Mouse (Mus musculus): ENCODE data around the gene Hvcn1.

Gene Hvcn1

GRCm38 (mm10) chr5:122268858-122269604 is 62.4 kb downstream of the Hvcn1 start:
- DNase-seq (ENCODE audit: low spot score in 2 of 2) = no peak

- no peak for DNase-seq (ENCODE audit: low spot score in 2 of 2)
Measured at GRCm38 (mm10) chr5:122272821-122273220, 66.2 kb downstream of the Hvcn1 start.

- DNase-seq (ENCODE audit: low spot score in 2 of 2) = peak in 1 of 2 experiments; percentile 82
Measured at GRCm38 (mm10) chr5:122274785-122275184, 68.2 kb downstream of the Hvcn1 start.

GRCm38 (mm10) chr5:122278946-122279345 is 72.3 kb downstream of the Hvcn1 start:
- DNase-seq (ENCODE audit: low spot score in 2 of 2) = no peak

GRCm38 (mm10) chr5:122279799-122280421 is 73.3 kb downstream of the Hvcn1 start:
- no peak for DNase-seq (ENCODE audit: low spot score in 2 of 2)

- no peak for DNase-seq (ENCODE audit: low spot score in 2 of 2)
Measured at GRCm38 (mm10) chr5:122280422-122280826, 73.8 kb downstream of the Hvcn1 start.

GRCm38 (mm10) chr5:122280827-122281462 is 74.3 kb downstream of the Hvcn1 start:
- no peak for DNase-seq (ENCODE audit: low spot score in 2 of 2)

GRCm38 (mm10) chr5:122283828-122284182 is 77.2 kb downstream of the Hvcn1 start:
- no peak for DNase-seq (ENCODE audit: low spot score in 2 of 2)

- peak; percentile 85 to 97 for DNase-seq (ENCODE audit: low spot score in 2 of 2)
Measured at GRCm38 (mm10) chr5:122284183-122285028, 77.8 kb downstream of the Hvcn1 start, which contains the start of gene Pptc7. TSS of gene Pptc7 (plus strand) at chr5:122284365.

- peak in 1 of 2 experiments; percentile 62 for DNase-seq (ENCODE audit: low spot score in 2 of 2)
Measured at GRCm38 (mm10) chr5:122285029-122285766, 78.6 kb downstream of the Hvcn1 start.

- no peak for DNase-seq (ENCODE audit: low spot score in 2 of 2)
Measured at GRCm38 (mm10) chr5:122285767-122286150, 79.2 kb downstream of the Hvcn1 start.

- no peak for DNase-seq (ENCODE audit: low spot score in 2 of 2)
Measured at GRCm38 (mm10) chr5:122286191-122286590, 79.6 kb downstream of the Hvcn1 start.

- DNase-seq (ENCODE audit: low spot score in 2 of 2) = no peak
Measured at GRCm38 (mm10) chr5:122287026-122287425, 80.4 kb downstream of the Hvcn1 start.

- DNase-seq (ENCODE audit: low spot score in 2 of 2) = no peak
Measured at GRCm38 (mm10) chr5:122288147-122288811, 81.7 kb downstream of the Hvcn1 start.

- DNase-seq (ENCODE audit: low spot score in 2 of 2) = peak in 1 of 2 experiments; percentile 48
Measured at GRCm38 (mm10) chr5:122291149-122291548, 84.5 kb downstream of the Hvcn1 start.

All from spleen, postnatal 10 days (tissue).